Mouse (Mus musculus): ENCODE results near the gene Stat6. TPM values are rescaled to one million over a fixed set of nuclear protein-coding genes. Genes with fewer than 3 reads are reported as not detected.

The Stat6 gene
- polyA plus RNA-seq, 1 experiment from 2014 or later: 28.5 TPM

- 86% methylated on average over 14 of the region's 14 CpGs for WGBS
- no peak overlapping the region for H3K4me2 ChIP-seq (ENCODE audit: low read length)
- H3K9ac ChIP-seq (ENCODE audit: low read length): no peak overlapping the region
These were observed 30.6 kb upstream of the Stat6 start for GRCm38 (mm10) chr10:127612079-127612775.

GRCm38 (mm10) chr10:127614236-127615033 is 28.4 kb upstream of the Stat6 start:
- H3K4me1 ChIP-seq (replicated peaks; ENCODE audit: control insufficient read depth, insufficient read depth, low read length): peaks cover 67% of the 10 kb centered on the region

More at GRCm38 (mm10) chr10:127612079-127612775, 30.6 kb upstream of the Stat6 start:
- no peaks in the 10 kb centered on the region for H3K9me3 ChIP-seq (ENCODE audit: control insufficient read depth, low read length)
- no peaks in the 10 kb centered on the region for H3K27me3 ChIP-seq (replicated peaks; ENCODE audit: control insufficient read depth, insufficient read depth, low read length)
- H3K4me1 ChIP-seq (replicated peaks; ENCODE audit: control insufficient read depth, insufficient read depth, low read length): peaks cover 56% of the 10 kb centered on the region
- no peak overlapping the region for H3K4me3 ChIP-seq (ENCODE audit: low read depth, low read length)
- no peak for ATAC-seq (replicated peaks; ENCODE audit: low FRiP score, low TSS enrichment, low read depth)
- no peak overlapping the region for H3K27ac ChIP-seq (ENCODE audit: low read depth)
- no peak for DNase-seq (ENCODE audit: low spot score)
- H3K36me3 ChIP-seq (ENCODE audit: control insufficient read depth, insufficient read depth, low read length): peaks cover 39% of the 10 kb centered on the region

GRCm38 (mm10) chr10:127615034-127615374 is 27.8 kb upstream of the Stat6 start:
- Histone ChIP-seq H3K4me2 (ENCODE audit: low read length) (peak overlapping the region; percentile 40), H3K4me1 (replicated peaks; ENCODE audit: control insufficient read depth, insufficient read depth, low read length) (peaks cover 65% of the 10 kb centered on the region), H3K4me3 (ENCODE audit: low read depth, low read length) (no peak overlapping the region), H3K27ac (ENCODE audit: low read depth) (peak overlapping the region; percentile 78), H3K9me3 (ENCODE audit: control insufficient read depth, low read length) (no peaks in the 10 kb centered on the region), H3K36me3 (ENCODE audit: control insufficient read depth, insufficient read depth, low read length) (peaks cover 29% of the 10 kb centered on the region), H3K27me3 (replicated peaks; ENCODE audit: control insufficient read depth, insufficient read depth, low read length) (no peaks in the 10 kb centered on the region), H3K9ac (ENCODE audit: low read length) (no peak overlapping the region)
- DNase-seq (ENCODE audit: low spot score) (no peak), ATAC-seq (replicated peaks; ENCODE audit: low FRiP score, low TSS enrichment, low read depth) (no peak)
- WGBS: 24% methylated on average over 2 of the region's 2 CpGs

More at GRCm38 (mm10) chr10:127614236-127615033, 28.4 kb upstream of the Stat6 start:
- peak; percentile 57 for DNase-seq (ENCODE audit: low spot score)
- Histone ChIP-seq H3K4me2 (ENCODE audit: low read length) (peak overlapping the region; percentile 40), H3K4me3 (ENCODE audit: low read depth, low read length) (0 out of 2 replicates have a peak overlapping the region, but pooled peaks have one; percentile 6), H3K9ac (ENCODE audit: low read length) (peak overlapping the region; percentile 30; the same call in 1 of the 2 replicates), H3K27ac (ENCODE audit: low read depth) (peak overlapping the region; percentile 78), H3K36me3 (ENCODE audit: control insufficient read depth, insufficient read depth, low read length) (peaks cover 32% of the 10 kb centered on the region), H3K9me3 (ENCODE audit: control insufficient read depth, low read length) (no peaks in the 10 kb centered on the region), H3K27me3 (replicated peaks; ENCODE audit: control insufficient read depth, insufficient read depth, low read length) (no peaks in the 10 kb centered on the region)
- no peak for ATAC-seq (replicated peaks; ENCODE audit: low FRiP score, low TSS enrichment, low read depth)
- 26% methylated on average over 12 of the region's 12 CpGs for WGBS

GRCm38 (mm10) chr10:127615591-127615990 is 27.2 kb upstream of the Stat6 start:
- DNase-seq (ENCODE audit: low spot score) (no peak), ATAC-seq (replicated peaks; ENCODE audit: low FRiP score, low TSS enrichment, low read depth) (no peak)
- peaks cover 59% of the 10 kb centered on the region for H3K4me1 ChIP-seq (replicated peaks; ENCODE audit: control insufficient read depth, insufficient read depth, low read length)
- peak overlapping the region; percentile 78 for H3K27ac ChIP-seq (ENCODE audit: low read depth)
- H3K4me2 ChIP-seq (ENCODE audit: low read length): peak overlapping the region; percentile 14; the same call in 1 of the 2 replicates
- no peaks in the 10 kb centered on the region for H3K27me3 ChIP-seq (replicated peaks; ENCODE audit: control insufficient read depth, insufficient read depth, low read length)
- H3K4me3 ChIP-seq (ENCODE audit: low read depth, low read length): no peak overlapping the region
- no peaks in the 10 kb centered on the region for H3K9me3 ChIP-seq (ENCODE audit: control insufficient read depth, low read length)
- 65% methylated on average over 3 of the region's 3 CpGs for WGBS
- H3K9ac ChIP-seq (ENCODE audit: low read length): no peak overlapping the region
- peaks cover 23% of the 10 kb centered on the region for H3K36me3 ChIP-seq (ENCODE audit: control insufficient read depth, insufficient read depth, low read length)

DNA sequence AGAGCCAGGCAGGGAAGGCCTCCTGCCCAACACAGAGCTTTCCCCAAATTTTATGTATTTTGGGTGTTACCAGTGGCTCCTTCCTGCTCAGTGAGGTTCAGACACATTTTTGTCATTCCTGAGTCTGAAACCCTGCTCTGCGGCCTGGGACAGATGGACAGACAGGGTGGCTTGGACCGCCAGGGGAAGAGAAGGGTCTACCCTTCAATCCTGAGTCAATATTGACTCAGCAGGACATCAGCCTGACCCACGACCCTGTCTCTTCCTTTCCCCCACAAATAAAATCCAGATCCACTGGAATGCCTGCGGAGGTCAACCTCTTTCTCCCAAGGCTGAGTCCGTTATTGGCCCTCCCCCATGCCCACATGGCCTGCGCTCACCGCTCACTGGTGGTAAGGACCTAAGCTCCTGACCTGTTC is 26.5 kb upstream of the Stat6 start:
- 36% methylated on average over 7 of the region's 7 CpGs for WGBS
- H3K4me3 ChIP-seq (ENCODE audit: low read depth, low read length): no peak overlapping the region
- peaks cover 18% of the 10 kb centered on the region for H3K36me3 ChIP-seq (ENCODE audit: control insufficient read depth, insufficient read depth, low read length)
- H3K4me2 ChIP-seq (ENCODE audit: low read length): peak overlapping the region; percentile 16; the same call in 1 of the 2 replicates
- no peak overlapping the region for H3K9ac ChIP-seq (ENCODE audit: low read length)
- peak overlapping the region; percentile 78 for H3K27ac ChIP-seq (ENCODE audit: low read depth)
- no peaks in the 10 kb centered on the region for H3K27me3 ChIP-seq (replicated peaks; ENCODE audit: control insufficient read depth, insufficient read depth, low read length)
- no peak for ATAC-seq (replicated peaks; ENCODE audit: low FRiP score, low TSS enrichment, low read depth)
- H3K4me1 ChIP-seq (replicated peaks; ENCODE audit: control insufficient read depth, insufficient read depth, low read length): peaks cover 58% of the 10 kb centered on the region
- H3K9me3 ChIP-seq (ENCODE audit: control insufficient read depth, low read length): no peaks in the 10 kb centered on the region
- DNase-seq (ENCODE audit: low spot score): no peak

GRCm38 (mm10) chr10:127617294-127617693 is 25.5 kb upstream of the Stat6 start:
- Histone ChIP-seq H3K27me3 (replicated peaks; ENCODE audit: control insufficient read depth, insufficient read depth, low read length) (no peaks in the 10 kb centered on the region), H3K27ac (ENCODE audit: low read depth) (no peak overlapping the region), H3K9ac (ENCODE audit: low read length) (no peak overlapping the region), H3K9me3 (ENCODE audit: control insufficient read depth, low read length) (no peaks in the 10 kb centered on the region), H3K4me3 (ENCODE audit: low read depth, low read length) (no peak overlapping the region), H3K4me1 (replicated peaks; ENCODE audit: control insufficient read depth, insufficient read depth, low read length) (peaks cover 62% of the 10 kb centered on the region), H3K4me2 (ENCODE audit: low read length) (peak overlapping the region; percentile 64), H3K36me3 (ENCODE audit: control insufficient read depth, insufficient read depth, low read length) (peaks cover 8% of the 10 kb centered on the region; the same call in 1 of the 2 replicates)
- DNase-seq (ENCODE audit: low spot score) (no peak), ATAC-seq (replicated peaks; ENCODE audit: low FRiP score, low TSS enrichment, low read depth) (no peak)
- 50% methylated on average over 4 of the region's 4 CpGs for WGBS

- Histone ChIP-seq H3K4me3 (ENCODE audit: low read depth, low read length) (peak overlapping the region; percentile 75; the same call in 1 of the 2 replicates), H3K4me1 (replicated peaks; ENCODE audit: control insufficient read depth, insufficient read depth, low read length) (peaks cover 64% of the 10 kb centered on the region), H3K4me2 (ENCODE audit: low read length) (peak overlapping the region; percentile 64), H3K27ac (ENCODE audit: low read depth) (peak overlapping the region; percentile 97; the same call in 1 of the 2 replicates), H3K36me3 (ENCODE audit: control insufficient read depth, insufficient read depth, low read length) (0 out of 2 replicates have a peak, but pooled peaks cover 4% of the 10 kb centered on the region), H3K9me3 (ENCODE audit: control insufficient read depth, low read length) (no peaks in the 10 kb centered on the region), H3K9ac (ENCODE audit: low read length) (no peak overlapping the region), H3K27me3 (replicated peaks; ENCODE audit: control insufficient read depth, insufficient read depth, low read length) (no peaks in the 10 kb centered on the region)
- DNase-seq (ENCODE audit: low spot score) (no peak), ATAC-seq (replicated peaks; ENCODE audit: low FRiP score, low TSS enrichment, low read depth) (no peak)
- 31% methylated on average over 6 of the region's 6 CpGs for WGBS
These were observed 24.6 kb upstream of the Stat6 start for GRCm38 (mm10) chr10:127618173-127618572.

- Histone ChIP-seq H3K27me3 (replicated peaks; ENCODE audit: control insufficient read depth, insufficient read depth, low read length) (no peaks in the 10 kb centered on the region), H3K9me3 (ENCODE audit: control insufficient read depth, low read length) (no peaks in the 10 kb centered on the region), H3K27ac (ENCODE audit: low read depth) (peak overlapping the region; percentile 97; the same call in 1 of the 2 replicates), H3K4me1 (replicated peaks; ENCODE audit: control insufficient read depth, insufficient read depth, low read length) (peaks cover 56% of the 10 kb centered on the region), H3K9ac (ENCODE audit: low read length) (peak overlapping the region; percentile 84), H3K4me3 (ENCODE audit: low read depth, low read length) (peak overlapping the region; percentile 75), H3K36me3 (ENCODE audit: control insufficient read depth, insufficient read depth, low read length) (0 out of 2 replicates have a peak, but pooled peaks cover 4% of the 10 kb centered on the region), H3K4me2 (ENCODE audit: low read length) (peak overlapping the region; percentile 64)
- 31% methylated on average over 8 of the region's 8 CpGs for WGBS
- ATAC-seq (replicated peaks; ENCODE audit: low FRiP score, low TSS enrichment, low read depth) (no peak), DNase-seq (ENCODE audit: low spot score) (no peak)
These were observed 23.6 kb upstream of the Stat6 start for GRCm38 (mm10) chr10:127619119-127619721.

Data from intestine, embryonic 14.5 days (tissue).